Mouse (Mus musculus) bone marrow, adult 2 months (tissue): ENCODE results near the gene Dnajc5. TPM values are rescaled to one million over a fixed set of nuclear protein-coding genes. Genes with fewer than 3 reads are reported as not detected.
"Not testable (repeated sequence)": the region's sequence is repeated elsewhere in the genome, so short reads cannot be mapped to it uniquely, and the experiment has no call there.

Experiments used
- H3K27ac ChIP-seq: fragments of 200-500 bp; 2 replicates; pipeline ENCODE4 v1.5.1; 2012; ENCODE audit warnings: low read depth, mild to moderate bottlenecking, control low read depth, inconsistent platforms, low read length; ENCODE audit not compliant: control insufficient read depth, poor library complexity, insufficient read depth
- H3K4me1 ChIP-seq: fragments of 200-500 bp; 2 replicates; pipeline ENCODE4 v1.6.1; 2011; ENCODE audit warnings: low read length; ENCODE audit not compliant: control insufficient read depth, insufficient read depth
- H3K4me3 ChIP-seq: fragments of 200-500 bp; replicated peaks from 2 replicates; pipeline ENCODE3; 2011; ENCODE audit warnings: mild to moderate bottlenecking, low read depth, low read length, control low read depth; ENCODE audit not compliant: control insufficient read depth
- CTCF ChIP-seq: fragments of 200-500 bp; IDR thresholded peaks from 2 replicates; pipeline ENCODE4 v1.5.1; 2011; ENCODE audit warnings: low read length, control low read depth; ENCODE audit not compliant: control insufficient read depth, insufficient read depth
- POLR2A ChIP-seq: fragments of 200-500 bp; IDR thresholded peaks from 2 replicates; pipeline ENCODE4 v1.6.1; 2011; ENCODE audit warnings: low read depth, mild to moderate bottlenecking, control low read depth, low read length, borderline replicate concordance; ENCODE audit not compliant: control insufficient read depth
- WGBS: fragments of 180-500 bp; shearing (Covaris S2); methylation state at CpG from one replicate; pipeline ENCODE4 v1.1.7; 2018; 5-methylcytosine and 5-hydroxymethylcytosine counted together
- polyA plus RNA-seq: library from polyadenylated mRNA; stranded (reverse); fragments of >200 nt; gene quantifications from 2 replicates; pipeline ENCODE4 v1.2.4, GENCODE M21; 2011; ENCODE audit warnings: low replicate concordance; ENCODE audit not compliant: missing spikeins, insufficient read depth, insufficient read length

The Dnajc5 gene
- polyA plus RNA-seq, 1 experiment: 43.8 TPM

DNA sequence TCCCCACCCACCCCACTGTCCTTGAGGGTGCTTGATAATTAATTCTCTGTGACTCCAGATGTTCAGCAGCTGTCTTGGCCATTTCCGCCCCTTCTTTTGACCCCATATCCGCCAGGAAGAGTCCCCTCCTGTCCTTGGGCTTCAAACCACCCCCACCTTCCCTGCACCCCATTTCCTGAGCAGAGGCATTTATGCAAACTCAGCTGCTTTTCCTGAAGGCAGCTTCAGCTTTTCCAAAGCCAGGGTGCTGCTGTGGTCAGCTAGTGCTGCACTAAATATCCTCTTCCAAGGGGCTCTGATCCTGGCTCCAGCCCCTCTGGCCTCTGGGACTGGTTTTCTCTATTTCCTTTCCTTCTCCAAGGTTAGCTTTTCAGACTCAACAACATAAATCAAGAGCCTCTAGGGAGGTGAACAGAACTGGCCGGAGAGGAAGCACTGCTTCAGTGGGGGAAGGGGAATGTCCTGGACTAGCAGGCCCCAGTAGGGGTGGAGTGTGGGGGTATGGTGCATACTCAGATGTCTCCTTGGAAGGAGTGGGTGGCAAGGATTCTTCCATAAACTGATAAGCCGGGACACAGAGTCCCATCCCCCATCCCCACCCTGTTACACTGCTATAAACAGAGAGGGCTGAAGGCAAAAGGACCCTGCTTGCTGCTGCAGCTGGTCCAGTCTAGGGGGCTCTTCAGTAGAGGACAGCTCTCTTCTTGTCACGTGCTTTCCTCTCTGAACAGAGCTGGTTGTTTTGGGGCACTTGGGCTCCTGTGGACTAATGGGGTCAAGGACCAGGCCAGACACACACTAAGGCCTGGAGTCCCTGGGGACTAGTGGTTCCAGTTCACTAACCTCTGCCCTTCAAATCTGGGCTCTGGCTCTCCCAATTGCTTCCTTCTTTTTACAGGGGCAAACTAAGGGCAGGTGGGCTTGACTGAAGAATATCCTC, 32.7 kb upstream of the Dnajc5 start:
- no peak for TF ChIP-seq CTCF
- no peak overlapping the region for H3K27ac ChIP-seq
- H3K4me3 ChIP-seq: no peak overlapping the region
- WGBS: 39% methylated on average over 5 of the region's 5 CpGs
- H3K4me1 ChIP-seq: peaks cover 1% of the 10 kb centered on the region

DNA sequence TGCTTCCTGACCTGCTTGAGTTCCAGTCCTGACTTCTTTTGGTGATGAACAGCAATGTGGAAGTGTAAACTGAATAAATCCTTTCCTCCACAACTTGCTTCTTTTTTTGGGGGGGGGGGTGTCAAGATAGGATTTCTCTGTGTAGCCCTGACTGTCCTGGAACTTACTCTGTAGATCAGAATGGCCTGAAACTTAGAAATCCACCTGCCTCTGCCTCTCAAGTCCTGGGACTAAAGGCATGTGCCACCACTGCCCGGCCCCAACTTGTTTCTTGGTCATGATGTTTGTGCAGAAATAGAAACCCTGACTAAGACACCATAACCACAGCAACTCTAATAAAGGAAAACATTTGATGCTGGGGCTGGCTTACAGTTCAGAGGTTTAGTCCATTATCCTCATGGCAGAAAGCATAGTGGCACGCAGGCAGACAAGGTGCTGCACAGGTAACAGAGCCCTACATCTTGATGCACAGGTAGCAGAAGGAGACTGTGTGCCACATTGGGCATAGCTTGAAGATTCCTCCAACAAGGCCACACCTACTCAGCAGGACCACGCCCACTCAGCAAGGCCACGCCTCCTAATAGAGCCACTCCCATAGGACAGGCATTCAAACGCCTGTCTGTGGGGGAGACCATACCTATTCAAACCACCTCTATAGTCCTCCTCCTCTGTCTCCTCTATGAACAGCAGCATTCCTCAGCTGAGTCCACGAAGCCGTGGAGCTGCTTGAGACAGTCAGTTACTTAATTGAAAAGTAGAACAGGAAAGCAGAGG, 28.7 kb upstream of the Dnajc5 start:
- TF ChIP-seq POLR2A (no peak), CTCF (no peak)
- H3K4me3 ChIP-seq: no peak overlapping the region
- 21% methylated on average over 7 of the region's 7 CpGs for WGBS
- H3K27ac ChIP-seq: no peak overlapping the region
- H3K4me1 ChIP-seq: no peaks in the 10 kb centered on the region; the same call in 1 of the 2 replicates

DNA sequence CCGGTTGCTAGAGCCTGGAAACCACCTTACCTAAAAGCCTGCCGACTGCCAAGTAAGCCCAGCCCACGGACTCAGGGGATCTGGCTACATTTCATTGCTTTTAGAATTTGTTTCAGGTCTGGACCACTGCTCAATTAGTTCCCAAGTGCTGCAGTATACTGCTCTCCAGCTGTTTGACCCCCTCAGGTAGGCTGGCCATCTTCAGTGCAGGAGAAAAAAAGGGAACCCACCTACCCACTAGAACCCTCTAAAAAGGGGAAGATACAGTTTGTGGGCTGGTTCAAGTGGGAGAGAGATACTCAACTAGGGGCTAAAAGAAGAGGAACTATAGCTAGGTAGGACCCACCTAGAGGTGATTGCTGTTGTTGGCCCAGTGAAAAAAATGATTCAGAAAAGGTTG, 28.1 kb upstream of the Dnajc5 start:
- H3K4me1 ChIP-seq: no peaks in the 10 kb centered on the region; the same call in 1 of the 2 replicates
- under 1% methylated on average over 3 of the region's 3 CpGs for WGBS
- H3K4me3 ChIP-seq: no peak overlapping the region
- no peak overlapping the region for H3K27ac ChIP-seq
- TF ChIP-seq CTCF (no peak), POLR2A (no peak)

DNA sequence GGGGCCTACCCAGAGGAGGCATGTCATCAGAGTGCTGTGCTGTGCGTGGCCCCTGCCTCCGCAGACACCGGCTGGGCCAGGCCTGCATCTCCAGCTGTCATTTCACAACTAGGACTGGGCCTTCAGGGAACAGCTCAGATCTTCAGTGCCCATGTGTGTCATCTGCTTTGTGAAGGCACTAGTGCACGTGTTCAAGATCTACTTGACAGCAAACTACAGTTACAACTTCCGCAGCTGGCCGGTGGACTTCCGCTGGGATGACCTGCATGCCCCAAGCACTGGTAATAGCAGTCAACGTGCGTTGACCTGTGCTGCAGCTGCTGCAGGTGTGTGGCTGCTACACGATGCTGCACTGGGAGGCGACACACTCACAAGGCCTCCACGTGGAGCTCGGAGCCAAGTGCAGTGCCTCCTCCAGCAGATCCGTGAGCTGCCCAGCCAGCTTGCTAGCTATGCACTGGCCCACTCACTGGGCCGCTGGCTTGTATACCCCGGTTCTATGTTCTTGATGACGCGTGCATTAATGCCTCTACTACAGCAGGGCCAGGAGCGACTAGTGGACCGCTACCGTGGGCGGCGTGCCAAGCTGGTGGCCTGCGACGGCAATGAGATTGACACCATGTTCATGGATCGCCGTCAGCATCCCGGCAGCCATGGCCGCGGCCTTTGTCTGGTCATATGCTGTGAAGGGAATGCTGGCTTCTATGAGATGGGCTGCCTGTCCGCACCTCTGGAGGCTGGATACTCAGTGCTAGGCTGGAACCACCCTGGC, 26.9 kb upstream of the Dnajc5 start, which contains the start of gene Abhd16b:
Gene Abhd16b (plus strand): TSS at position 51 of the 772 bp plus-strand sequence.
- Histone ChIP-seq H3K4me1 (no peaks in the 10 kb centered on the region; the same call in 1 of the 2 replicates), H3K4me3 (no peak within 1 kb of the TSS), H3K27ac (no peak within 1 kb of the TSS)
- no peak for TF ChIP-seq POLR2A
- TF ChIP-seq CTCF: no peak
- WGBS: 91% methylated on average over 31 of the region's 31 CpGs

DNA sequence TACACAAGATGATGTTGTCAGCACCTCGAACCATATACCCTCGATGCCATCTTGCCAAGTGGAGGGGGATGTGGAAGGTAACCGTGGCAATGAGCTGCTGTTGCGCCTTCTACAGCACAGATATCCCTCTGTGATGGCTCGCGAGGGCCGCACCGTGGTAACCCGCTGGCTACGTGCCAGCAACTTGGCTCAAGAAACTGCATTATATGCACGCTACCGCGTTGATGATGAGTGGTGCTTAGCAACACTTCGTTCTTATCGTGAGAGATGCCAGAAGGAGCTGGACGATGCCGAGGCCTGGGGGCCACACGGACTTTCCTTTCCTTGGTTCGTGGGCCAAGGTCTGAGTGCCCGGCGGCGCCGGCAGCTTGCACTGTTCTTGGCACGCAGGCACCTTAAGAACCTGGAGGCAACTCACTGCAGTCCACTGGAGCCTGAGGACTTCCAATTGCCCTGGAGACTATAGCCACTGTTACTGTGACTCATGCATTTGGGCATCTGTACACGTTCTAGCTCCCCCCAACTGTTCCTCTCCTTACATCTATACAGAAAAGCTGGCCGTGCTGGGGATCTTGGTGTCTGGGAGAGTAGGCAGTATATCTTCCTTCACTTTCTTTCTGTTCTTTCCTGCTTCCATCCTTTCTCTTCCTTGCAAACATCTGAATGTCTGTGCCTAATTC, 25.9 kb upstream of the Dnajc5 start:
- no peaks in the 10 kb centered on the region; the same call in 1 of the 2 replicates for H3K4me1 ChIP-seq
- no peak overlapping the region for H3K4me3 ChIP-seq
- TF ChIP-seq POLR2A (no peak), CTCF (no peak)
- WGBS: 84% methylated on average over 26 of the region's 26 CpGs
- no peak overlapping the region for H3K27ac ChIP-seq

DNA sequence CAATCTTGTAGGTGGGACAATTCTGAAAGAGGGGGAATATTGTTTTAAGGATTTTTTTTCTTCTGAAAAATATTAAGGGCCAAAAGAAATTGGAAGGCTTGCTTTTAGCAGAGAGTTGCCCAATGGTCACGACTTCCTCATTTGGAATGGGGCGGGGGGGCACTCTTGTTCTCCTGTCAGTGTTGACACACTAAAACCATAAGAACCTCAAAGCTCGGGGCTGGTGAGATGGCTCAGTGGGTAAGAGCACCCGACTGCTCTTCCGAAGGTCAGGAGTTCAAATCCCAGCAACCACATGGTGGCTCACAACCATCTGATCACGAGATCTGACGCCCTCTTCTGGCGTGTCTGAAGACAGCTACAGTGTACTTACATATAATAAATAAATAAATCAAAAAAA, 24.4 kb upstream of the Dnajc5 start:
- 5% methylated on average over 8 of the region's 8 CpGs for WGBS
- H3K4me1 ChIP-seq, H3K27ac ChIP-seq, H3K4me3 ChIP-seq: not testable (repeated sequence)

DNA sequence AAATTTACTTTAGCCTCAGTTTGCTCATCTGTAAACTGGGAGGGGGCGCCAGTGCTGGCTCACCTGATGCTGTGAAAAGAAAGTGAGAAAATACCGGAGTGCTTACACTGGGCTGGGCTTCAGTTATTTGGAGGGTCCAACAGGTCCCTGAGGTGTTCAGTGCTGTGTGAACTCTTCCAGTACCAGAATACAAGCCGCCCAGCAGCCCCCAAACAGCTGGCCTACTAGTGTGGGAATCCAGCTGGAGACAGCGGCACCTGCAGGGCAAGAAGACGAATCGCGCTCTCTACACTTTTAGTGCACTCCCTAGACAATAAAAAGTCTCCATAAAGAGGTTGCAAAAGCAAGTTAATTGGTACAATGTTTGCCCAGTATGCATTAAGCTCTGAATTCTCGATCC, 24.0 kb upstream of the Dnajc5 start:
- Histone ChIP-seq H3K27ac (peak overlapping the region; percentile 79), H3K4me1 (no peaks in the 10 kb centered on the region; the same call in 1 of the 2 replicates), H3K4me3 (peak overlapping the region; percentile 98)
- 1% methylated on average over 8 of the region's 8 CpGs for WGBS
- TF ChIP-seq CTCF (peak; percentile 66), POLR2A (no peak)
